Mouse (Mus musculus) heart, adult 2 months (tissue): ENCODE data around the gene Syk.

ENCODE experiments used
- CTCF ChIP-seq: fragments of 200-600 bp; IDR thresholded peaks from 2 replicates; pipeline ENCODE4 v1.8.1; 2022; ENCODE audit warnings: antibody characterized with exemption, mild to moderate bottlenecking, moderate library complexity
- POLR2A ChIP-seq: fragments of 200-500 bp; IDR thresholded peaks from 2 replicates; pipeline ENCODE4 v1.6.1; 2011; ENCODE audit warnings: mild to moderate bottlenecking, low read depth, low read length, control low read depth; ENCODE audit not compliant: insufficient read depth

DNA sequence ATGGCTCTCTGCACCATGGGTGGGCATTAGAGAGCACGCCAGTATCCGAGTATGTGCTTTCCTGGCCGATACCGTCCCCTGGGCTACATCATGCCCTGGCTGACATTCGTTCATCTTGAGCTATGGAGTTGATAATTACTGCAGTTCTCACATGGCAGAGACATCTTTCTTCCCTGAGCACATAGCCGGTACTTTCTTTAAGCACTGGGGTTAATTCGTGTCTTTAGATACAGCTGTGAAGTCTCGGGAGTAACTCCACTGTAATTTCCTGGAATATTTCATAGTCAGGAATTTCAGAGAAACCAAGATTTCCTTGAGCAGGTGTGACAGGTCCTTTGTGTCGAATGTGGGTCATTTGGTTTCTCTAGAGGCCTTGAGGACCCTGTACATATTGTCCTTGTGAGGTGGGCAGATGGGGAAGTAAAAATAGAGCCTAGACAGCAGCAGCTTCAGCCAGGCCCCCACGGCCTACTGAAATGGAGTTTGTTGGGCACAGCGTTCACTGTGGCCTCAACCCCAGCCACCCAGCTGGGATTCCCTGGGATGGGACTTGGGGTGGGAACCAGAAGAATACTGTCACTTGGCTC is 14.2 kb downstream of the Syk start:
- TF ChIP-seq CTCF (no peak), POLR2A (no peak)
